Mouse (Mus musculus) inflammation-experienced regulatory T-cells, adult 16 weeks (primary cell): Measurements from ENCODE around the gene Dnah8. TPM values are rescaled to one million over a fixed set of nuclear protein-coding genes. Genes with fewer than 3 reads are reported as not detected.

Experiments
- polyA plus RNA-seq: library from polyadenylated mRNA; unstranded; fragments of 100-300 nt; shearing (Covaris generic); gene quantifications from one replicate; pipeline ENCODE4 v1.2.1, GENCODE M21; 2017

Dnah8 gene
- polyA plus RNA-seq = 21.0 TPM

GRCm38 (mm10) chr17:30624132-30624531 is at the start of gene Dnah8:
Gene Dnah8, plus strand, starts transcription at chr17:30624354.

GRCm38 (mm10) chr17:30575941-30576773 is 48.0 kb upstream of the Dnah8 start, which contains the start of gene Btbd9:
Gene Btbd9, minus strand, starts transcription at chr17:30576488.

GRCm38 (mm10) chr17:30626719-30627118 is 2.6 kb downstream of the Dnah8 start, which contains the start of gene Glo1:
Gene Glo1, minus strand, starts transcription at chr17:30626871.

GRCm38 (mm10) chr17:30901627-30902026 is 277.5 kb downstream of the Dnah8 start, which contains the start of gene Glp1r:
Gene Glp1r, plus strand, starts transcription at chr17:30901817.

Other genes with a start within 250 kb of the Dnah8 start
- 72.4 TPM for gene Btbd9, start 47.9 kb upstream of the Dnah8 start, polyA plus RNA-seq
- gene Glo1, start 2.5 kb downstream of the Dnah8 start, polyA plus RNA-seq = 127 TPM